Mouse (Mus musculus) brown adipose tissue, adult 24 weeks (tissue): ENCODE data around the gene Rbm44. TPM values are rescaled to one million over a fixed set of nuclear protein-coding genes. Genes with fewer than 3 reads are reported as not detected.

Experiments
- H3K27ac ChIP-seq: fragments of 200-500 bp; replicated peaks from 2 replicates; pipeline ENCODE4 v1.5.1; 2012; ENCODE audit warnings: low read depth, mild to moderate bottlenecking, low read length
- H3K4me1 ChIP-seq: fragments of 200-500 bp; 2 replicates; pipeline ENCODE4 v1.6.1; 2012; ENCODE audit warnings: low read length, mixed read lengths; ENCODE audit not compliant: control insufficient read depth, insufficient read depth, insufficient read length
- H3K4me3 ChIP-seq: fragments of 200-500 bp; 2 replicates; pipeline ENCODE4 v1.5.1; 2012; ENCODE audit warnings: low read depth, mild to moderate bottlenecking, low read length, moderate library complexity; ENCODE audit not compliant: insufficient read depth
- polyA plus RNA-seq: library from polyadenylated mRNA; stranded (reverse); fragments of >200 nt; gene quantifications from 2 replicates; pipeline ENCODE4 v1.2.4, GENCODE M21; 2012; ENCODE audit not compliant: missing spikeins, insufficient read depth, insufficient read length

The Rbm44 gene
- polyA plus RNA-seq, 1 experiment: not detected

DNA sequence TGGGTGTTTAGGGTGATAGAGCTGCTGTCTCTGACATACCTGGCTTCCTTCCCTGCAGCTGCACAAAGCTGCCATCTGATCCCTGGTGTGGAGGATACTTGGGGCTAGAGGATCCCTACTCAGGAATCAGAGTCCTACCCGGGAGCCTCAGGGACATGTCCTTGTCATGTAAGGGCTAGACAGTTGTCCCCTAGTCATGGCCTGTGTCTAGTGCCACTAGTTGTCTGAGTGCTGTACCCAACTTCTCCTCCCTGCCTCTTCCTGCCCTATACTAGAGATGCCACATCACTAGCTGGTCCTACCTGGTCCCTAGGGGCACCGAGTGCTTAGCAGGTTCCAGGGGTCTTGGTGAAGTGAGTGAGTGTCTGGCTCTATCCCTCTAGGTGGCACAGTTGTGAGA, 7.9 kb upstream of the Rbm44 start:
- no peak overlapping the region for H3K27ac ChIP-seq
- H3K4me1 ChIP-seq: no peaks in the 10 kb centered on the region
- no peak overlapping the region for H3K4me3 ChIP-seq

DNA sequence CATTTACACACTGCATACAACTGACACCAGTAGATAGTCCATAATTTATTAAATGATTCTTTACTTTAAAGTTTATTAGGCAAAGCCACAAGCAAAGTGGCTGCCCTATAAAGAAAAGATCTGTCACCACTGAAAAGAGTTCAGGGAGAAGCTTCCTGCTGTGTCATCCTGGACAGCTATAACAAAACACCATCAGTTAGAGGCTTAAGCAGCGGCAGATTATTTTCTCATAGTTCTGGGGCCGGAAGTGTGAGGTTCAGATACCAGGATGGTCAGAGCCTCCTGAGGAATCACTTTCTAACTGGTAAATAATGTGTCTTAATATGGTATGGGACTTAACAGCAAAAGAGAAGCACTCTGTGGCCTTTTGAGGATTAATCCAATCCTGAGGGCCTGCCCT, 6.6 kb downstream of the Rbm44 start:
- Histone ChIP-seq H3K4me1 (no peaks in the 10 kb centered on the region), H3K27ac (no peak overlapping the region), H3K4me3 (no peak overlapping the region)

DNA sequence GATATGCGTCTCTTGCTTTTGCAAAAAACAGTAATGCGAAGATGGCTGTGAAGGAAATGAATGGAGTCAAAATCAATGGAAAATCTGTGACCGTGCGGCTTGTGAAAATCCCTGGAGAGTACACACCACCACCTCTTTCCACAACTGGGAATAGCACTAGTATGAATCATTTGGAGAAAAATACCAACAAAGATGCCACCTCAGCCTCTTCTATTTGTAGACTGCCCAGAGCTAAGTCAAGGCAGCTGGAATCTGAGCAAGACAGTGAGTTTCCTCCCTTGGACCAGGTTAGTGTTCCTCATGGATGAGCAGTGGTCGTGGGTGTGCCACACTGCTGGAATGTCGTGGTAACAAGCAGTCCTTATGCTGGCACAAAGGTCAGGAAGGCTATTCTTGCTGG, 21.9 kb downstream of the Rbm44 start:
- H3K4me3 ChIP-seq: no peak overlapping the region
- H3K4me1 ChIP-seq: no peaks in the 10 kb centered on the region
- no peak overlapping the region for H3K27ac ChIP-seq

GRCm38 (mm10) chr1:91169157-91169556, 24.3 kb downstream of the Rbm44 start:
- Histone ChIP-seq H3K27ac (no peak overlapping the region), H3K4me3 (no peak overlapping the region), H3K4me1 (no peaks in the 10 kb centered on the region)

DNA sequence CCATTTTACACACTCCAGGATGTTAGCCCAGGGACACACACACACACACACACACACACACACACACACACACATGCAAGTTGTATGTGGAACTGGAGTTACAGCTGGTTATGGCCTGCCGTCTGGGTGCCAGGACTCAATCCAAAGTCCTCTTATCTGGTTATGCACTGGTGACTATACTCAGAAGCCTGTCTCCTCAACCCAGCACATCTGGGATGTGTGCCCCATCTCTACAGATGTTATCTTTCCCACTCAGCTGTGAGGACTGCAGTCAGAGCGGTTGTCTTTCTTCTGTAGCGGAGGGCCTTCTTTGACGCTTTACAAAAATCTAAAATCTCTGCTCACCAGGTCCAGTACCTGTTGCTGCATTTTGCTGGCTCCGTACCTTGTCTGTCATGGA, 29.9 kb downstream of the Rbm44 start:
- H3K4me3 ChIP-seq: no peak overlapping the region

GRCm38 (mm10) chr1:91176026-91176425, 31.1 kb downstream of the Rbm44 start:
- Histone ChIP-seq H3K4me3 (no peak overlapping the region), H3K27ac (no peak overlapping the region), H3K4me1 (no peaks in the 10 kb centered on the region)

More for the DNA sequence above, 29.9 kb downstream of the Rbm44 start:
- Histone ChIP-seq H3K27ac (no peak overlapping the region), H3K4me1 (no peaks in the 10 kb centered on the region)

DNA sequence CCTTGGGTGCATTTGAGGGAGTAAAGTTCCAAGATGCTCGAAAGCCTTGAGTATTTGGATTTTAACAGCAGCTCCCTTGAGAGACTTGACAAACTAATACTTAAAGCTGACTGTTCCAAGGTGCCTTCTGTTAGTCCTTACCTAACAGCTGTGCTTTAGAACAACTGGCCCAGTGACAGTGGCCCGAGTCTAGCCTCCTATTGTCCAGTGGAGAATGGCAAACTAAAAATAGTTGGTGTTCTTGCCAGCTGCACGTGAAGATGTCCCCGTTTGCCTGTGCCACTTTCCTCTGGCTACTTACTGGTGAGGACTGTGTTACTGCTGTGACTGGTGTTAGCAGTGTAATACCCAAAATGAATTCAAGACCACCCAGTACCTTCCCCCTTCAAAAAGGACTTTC, 32.0 kb downstream of the Rbm44 start:
- Histone ChIP-seq H3K27ac (no peak overlapping the region), H3K4me1 (no peaks in the 10 kb centered on the region), H3K4me3 (no peak overlapping the region)

- H3K4me3 ChIP-seq: no peak overlapping the region
- no peak overlapping the region for H3K27ac ChIP-seq
- H3K4me1 ChIP-seq: no peaks in the 10 kb centered on the region
Observed at GRCm38 (mm10) chr1:91179086-91179485, 34.2 kb downstream of the Rbm44 start.

GRCm38 (mm10) chr1:91179533-91180173, 34.8 kb downstream of the Rbm44 start, which contains the start of gene Ramp1:
TSS of gene Ramp1 (plus strand) at chr1:91179822.
- no peaks in the 10 kb centered on the region for H3K4me1 ChIP-seq
- peak within 1 kb of the TSS; percentile 42; the same call in 1 of the 2 replicates for H3K4me3 ChIP-seq
- no peak within 1 kb of the TSS for H3K27ac ChIP-seq

DNA sequence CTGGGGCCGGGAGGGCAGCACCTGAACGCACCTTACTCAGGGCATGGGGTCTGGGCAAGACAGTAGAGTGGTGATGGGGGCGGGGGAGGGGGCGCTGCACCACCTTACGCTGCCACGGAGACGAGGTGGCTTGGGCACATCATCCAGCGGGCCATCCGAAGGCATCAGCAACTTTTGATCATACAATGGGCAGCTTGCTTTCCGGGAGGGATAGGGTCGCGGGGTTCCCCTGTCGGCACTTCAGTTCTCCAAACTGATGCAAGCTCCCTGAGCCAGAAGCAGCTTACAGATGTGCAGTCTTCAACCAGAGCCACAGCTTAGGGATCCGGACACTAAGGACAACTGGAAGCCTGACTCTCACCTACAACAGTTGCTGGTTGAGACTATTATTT, 35.3 kb downstream of the Rbm44 start:
- Histone ChIP-seq H3K27ac (no peak overlapping the region), H3K4me1 (no peaks in the 10 kb centered on the region), H3K4me3 (peak overlapping the region; percentile 42; the same call in 1 of the 2 replicates)

DNA sequence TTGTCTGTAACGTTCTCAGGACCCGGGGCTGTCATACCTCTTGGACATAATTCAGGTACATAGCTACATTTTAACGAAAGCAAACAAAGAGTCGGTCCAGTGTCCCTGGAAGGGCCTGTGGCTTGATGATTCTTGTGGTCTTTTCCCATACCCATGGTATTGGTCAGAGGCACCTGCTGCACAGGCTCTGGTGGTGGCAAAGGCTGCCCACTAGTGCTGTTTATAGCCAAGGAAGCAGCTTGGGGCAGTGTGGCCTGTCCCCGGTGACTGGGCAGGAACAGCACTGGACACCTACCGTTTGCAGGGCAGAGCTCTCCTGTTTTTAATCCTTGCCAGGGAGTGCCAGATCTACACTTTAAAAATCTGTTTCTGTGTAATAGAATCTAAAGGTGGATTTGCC, 35.8 kb downstream of the Rbm44 start:
- no peak overlapping the region for H3K27ac ChIP-seq
- no peaks in the 10 kb centered on the region for H3K4me1 ChIP-seq

DNA sequence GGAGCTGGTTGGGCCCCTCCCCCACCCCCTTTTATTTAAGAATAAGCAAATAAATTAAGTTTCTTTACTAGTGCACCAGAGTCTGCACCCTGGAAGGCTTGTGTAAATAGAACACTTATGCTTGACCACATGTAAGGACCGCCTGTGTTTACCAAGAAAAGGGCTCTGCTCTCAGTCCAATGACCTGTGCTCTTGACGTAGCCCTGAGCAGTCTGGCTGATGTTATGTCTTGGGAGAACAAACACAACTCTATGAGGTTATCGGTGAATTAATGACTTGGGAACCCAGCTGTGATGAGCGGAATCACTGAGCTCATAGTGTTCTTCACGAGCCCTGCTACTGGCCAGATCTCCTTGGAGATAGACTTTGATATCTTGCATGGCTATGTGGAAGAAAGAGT, 36.4 kb downstream of the Rbm44 start:
- no peak overlapping the region for H3K4me3 ChIP-seq

More for the DNA sequence above, 35.8 kb downstream of the Rbm44 start:
- H3K4me3 ChIP-seq: 0 out of 2 replicates have a peak overlapping the region, but pooled peaks have one; percentile 42

GRCm38 (mm10) chr1:91181784-91182450, 37.0 kb downstream of the Rbm44 start:
- no peaks in the 10 kb centered on the region for H3K4me1 ChIP-seq
- no peak overlapping the region for H3K4me3 ChIP-seq
- H3K27ac ChIP-seq: no peak overlapping the region

More for the DNA sequence above, 36.4 kb downstream of the Rbm44 start:
- Histone ChIP-seq H3K4me1 (no peaks in the 10 kb centered on the region), H3K27ac (no peak overlapping the region)

GRCm38 (mm10) chr1:91183305-91183704, 38.4 kb downstream of the Rbm44 start:
- Histone ChIP-seq H3K4me1 (no peaks in the 10 kb centered on the region), H3K27ac (no peak overlapping the region)

DNA sequence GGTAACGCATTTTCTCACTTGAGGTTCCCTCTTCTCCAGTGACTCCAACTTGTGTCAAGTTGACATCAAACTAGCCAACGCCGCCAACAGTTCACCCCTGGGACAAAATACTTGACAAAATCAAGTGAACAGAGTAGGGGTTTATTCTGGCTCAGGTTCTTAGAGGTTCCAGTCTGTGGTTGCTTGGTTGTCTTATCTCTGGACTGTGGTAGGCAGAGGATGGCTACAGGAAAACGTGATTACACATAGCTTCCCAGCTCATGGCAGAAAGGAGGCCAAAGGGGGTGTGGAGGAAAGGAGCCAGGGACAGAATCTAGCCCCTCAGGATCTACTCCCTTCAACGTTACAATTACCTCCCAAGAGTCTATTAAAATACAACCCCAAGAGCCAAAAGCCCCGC, 41.8 kb downstream of the Rbm44 start:
- Histone ChIP-seq H3K27ac (no peak overlapping the region), H3K4me3 (no peak overlapping the region), H3K4me1 (no peaks in the 10 kb centered on the region)

More at GRCm38 (mm10) chr1:91183305-91183704, 38.4 kb downstream of the Rbm44 start:
- H3K4me3 ChIP-seq: no peak overlapping the region

GRCm38 (mm10) chr1:91187315-91187714, 42.4 kb downstream of the Rbm44 start:
- Histone ChIP-seq H3K27ac (no peak overlapping the region), H3K4me3 (no peak overlapping the region), H3K4me1 (no peaks in the 10 kb centered on the region)
